Mouse (Mus musculus): ENCODE results near the gene Txndc9. TPM values are rescaled to one million over a fixed set of nuclear protein-coding genes. Genes with fewer than 3 reads are reported as not detected.

Gene Txndc9
- 89.5 and 141 TPM in 2 replicates for polyA plus RNA-seq (2011; ENCODE audit: insufficient read length, low read depth, missing spikeins)

GRCm38 (mm10) chr1:37997867-37998266 is at the start of gene Txndc9, which contains the start of gene Eif5b:
Txndc9 (minus strand) TSS chr1:37997893.
Eif5b (plus strand) TSS chr1:37998010.
- Histone ChIP-seq H3K27ac (ENCODE audit: insufficient read depth, low read length) (peak within 1 kb of the TSS; percentile 88), H3K4me1 (ENCODE audit: control insufficient read depth, insufficient read depth, low read length) (peaks cover 2% of the 10 kb centered on the region), H3K4me3 (ENCODE audit: insufficient read depth, low read length) (peak within 1 kb of the TSS; percentile 98)
- TF ChIP-seq CTCF (IDR thresholded peaks at IDR 0.05; ENCODE audit: borderline replicate concordance, insufficient read depth, low read length) (0 out of 2 replicates have a peak, but pooled peaks have one; percentile 9), POLR2A (IDR thresholded peaks at IDR 0.05; ENCODE audit: low read depth, low read length) (peak; percentile 90)

GRCm38 (mm10) chr1:38038898-38039297 is 41.2 kb upstream of the Txndc9 start:
- H3K27ac ChIP-seq (ENCODE audit: insufficient read depth, low read length) = 0 out of 2 replicates have a peak overlapping the region, but pooled peaks have one; percentile 8
- no peak overlapping the region for H3K4me3 ChIP-seq (ENCODE audit: insufficient read depth, low read length)
- TF ChIP-seq POLR2A (IDR thresholded peaks at IDR 0.05; ENCODE audit: low read depth, low read length) = no peak
- no peak for TF ChIP-seq CTCF (IDR thresholded peaks at IDR 0.05; ENCODE audit: borderline replicate concordance, insufficient read depth, low read length)
- no peaks in the 10 kb centered on the region for H3K4me1 ChIP-seq (ENCODE audit: control insufficient read depth, insufficient read depth, low read length)

GRCm38 (mm10) chr1:38037375-38037774 is 39.7 kb upstream of the Txndc9 start:
- Histone ChIP-seq H3K4me1 (ENCODE audit: control insufficient read depth, insufficient read depth, low read length) (no peaks in the 10 kb centered on the region), H3K27ac (ENCODE audit: insufficient read depth, low read length) (no peak overlapping the region), H3K4me3 (ENCODE audit: insufficient read depth, low read length) (no peak overlapping the region)
- TF ChIP-seq POLR2A (IDR thresholded peaks at IDR 0.05; ENCODE audit: low read depth, low read length) = no peak
- no peak for TF ChIP-seq CTCF (IDR thresholded peaks at IDR 0.05; ENCODE audit: borderline replicate concordance, insufficient read depth, low read length)

- H3K4me1 ChIP-seq (ENCODE audit: control insufficient read depth, insufficient read depth, low read length) = no peaks in the 10 kb centered on the region
- TF ChIP-seq POLR2A (IDR thresholded peaks at IDR 0.05; ENCODE audit: low read depth, low read length) (no peak), CTCF (IDR thresholded peaks at IDR 0.05; ENCODE audit: borderline replicate concordance, insufficient read depth, low read length) (no peak)
- H3K27ac ChIP-seq (ENCODE audit: insufficient read depth, low read length) = no peak overlapping the region
- no peak overlapping the region for H3K4me3 ChIP-seq (ENCODE audit: insufficient read depth, low read length)
These were observed 37.8 kb upstream of the Txndc9 start for GRCm38 (mm10) chr1:38035521-38035920.

- Histone ChIP-seq H3K4me1 (ENCODE audit: control insufficient read depth, insufficient read depth, low read length) (0 out of 2 replicates have a peak, but pooled peaks cover 2% of the 10 kb centered on the region), H3K4me3 (ENCODE audit: insufficient read depth, low read length) (no peak overlapping the region), H3K27ac (ENCODE audit: insufficient read depth, low read length) (no peak overlapping the region)
- TF ChIP-seq CTCF (IDR thresholded peaks at IDR 0.05; ENCODE audit: borderline replicate concordance, insufficient read depth, low read length) = no peak
- no peak for TF ChIP-seq POLR2A (IDR thresholded peaks at IDR 0.05; ENCODE audit: low read depth, low read length)
These were observed 33.7 kb upstream of the Txndc9 start for GRCm38 (mm10) chr1:38031391-38031790.

- Histone ChIP-seq H3K27ac (ENCODE audit: insufficient read depth, low read length) (no peak overlapping the region), H3K4me3 (ENCODE audit: insufficient read depth, low read length) (no peak overlapping the region), H3K4me1 (ENCODE audit: control insufficient read depth, insufficient read depth, low read length) (0 out of 2 replicates have a peak, but pooled peaks cover 2% of the 10 kb centered on the region)
- no peak for TF ChIP-seq POLR2A (IDR thresholded peaks at IDR 0.05; ENCODE audit: low read depth, low read length)
- no peak for TF ChIP-seq CTCF (IDR thresholded peaks at IDR 0.05; ENCODE audit: borderline replicate concordance, insufficient read depth, low read length)
These were observed 29.6 kb upstream of the Txndc9 start for GRCm38 (mm10) chr1:38027301-38027700.

- TF ChIP-seq POLR2A (IDR thresholded peaks at IDR 0.05; ENCODE audit: low read depth, low read length) (no peak), CTCF (IDR thresholded peaks at IDR 0.05; ENCODE audit: borderline replicate concordance, insufficient read depth, low read length) (no peak)
- H3K4me3 ChIP-seq (ENCODE audit: insufficient read depth, low read length) = no peak overlapping the region
- peaks cover 3% of the 10 kb centered on the region for H3K4me1 ChIP-seq (ENCODE audit: control insufficient read depth, insufficient read depth, low read length)
- no peak overlapping the region for H3K27ac ChIP-seq (ENCODE audit: insufficient read depth, low read length)
These were observed 17.0 kb upstream of the Txndc9 start for GRCm38 (mm10) chr1:38014551-38015203.

- Histone ChIP-seq H3K27ac (ENCODE audit: insufficient read depth, low read length) (no peak overlapping the region), H3K4me1 (ENCODE audit: control insufficient read depth, insufficient read depth, low read length) (peaks cover 3% of the 10 kb centered on the region), H3K4me3 (ENCODE audit: insufficient read depth, low read length) (no peak overlapping the region)
- TF ChIP-seq POLR2A (IDR thresholded peaks at IDR 0.05; ENCODE audit: low read depth, low read length) (no peak), CTCF (IDR thresholded peaks at IDR 0.05; ENCODE audit: borderline replicate concordance, insufficient read depth, low read length) (no peak)
These were observed 14.8 kb upstream of the Txndc9 start for GRCm38 (mm10) chr1:38012509-38012908.

GRCm38 (mm10) chr1:38012104-38012503 is 14.4 kb upstream of the Txndc9 start:
- no peak overlapping the region for H3K27ac ChIP-seq (ENCODE audit: insufficient read depth, low read length)
- H3K4me1 ChIP-seq (ENCODE audit: control insufficient read depth, insufficient read depth, low read length) = peaks cover 3% of the 10 kb centered on the region
- TF ChIP-seq CTCF (IDR thresholded peaks at IDR 0.05; ENCODE audit: borderline replicate concordance, insufficient read depth, low read length) = no peak
- H3K4me3 ChIP-seq (ENCODE audit: insufficient read depth, low read length) = no peak overlapping the region

GRCm38 (mm10) chr1:38011647-38012046 is 14.0 kb upstream of the Txndc9 start:
- TF ChIP-seq CTCF (IDR thresholded peaks at IDR 0.05; ENCODE audit: borderline replicate concordance, insufficient read depth, low read length) (no peak), POLR2A (IDR thresholded peaks at IDR 0.05; ENCODE audit: low read depth, low read length) (no peak)
- no peak overlapping the region for H3K4me3 ChIP-seq (ENCODE audit: insufficient read depth, low read length)
- peaks cover 3% of the 10 kb centered on the region for H3K4me1 ChIP-seq (ENCODE audit: control insufficient read depth, insufficient read depth, low read length)
- no peak overlapping the region for H3K27ac ChIP-seq (ENCODE audit: insufficient read depth, low read length)

All from embryonic fibroblast, embryonic 13.5 days (primary cell).